Mouse (Mus musculus): Measurements from ENCODE around the gene Mov10.

Gene Mov10

GRCm38 (mm10) chr3:104805539-104805938, 12.8 kb downstream of the Mov10 start:
- DNase-seq (ENCODE audit: low spot score in 2 of 2), result no peak

GRCm38 (mm10) chr3:104804312-104804711, 14.1 kb downstream of the Mov10 start:
- DNase-seq (ENCODE audit: low spot score in 2 of 2), result no peak

GRCm38 (mm10) chr3:104801481-104801880, 16.9 kb downstream of the Mov10 start:
- no peak for DNase-seq (ENCODE audit: low spot score in 2 of 2)

- DNase-seq (ENCODE audit: low spot score in 2 of 2), result no peak
Observed at GRCm38 (mm10) chr3:104800681-104801080, 17.7 kb downstream of the Mov10 start.

- DNase-seq (ENCODE audit: low spot score in 2 of 2), result no peak
Observed at GRCm38 (mm10) chr3:104796430-104797082, 21.8 kb downstream of the Mov10 start.

- no peak for DNase-seq (ENCODE audit: low spot score in 2 of 2)
Observed at GRCm38 (mm10) chr3:104795661-104796340, 22.6 kb downstream of the Mov10 start.

GRCm38 (mm10) chr3:104794953-104795470, 23.4 kb downstream of the Mov10 start:
- no peak for DNase-seq (ENCODE audit: low spot score in 2 of 2)

GRCm38 (mm10) chr3:104793871-104794828, 24.2 kb downstream of the Mov10 start:
- DNase-seq (ENCODE audit: low spot score in 2 of 2), result peak; percentile 93 to 99

GRCm38 (mm10) chr3:104792360-104793270, 25.7 kb downstream of the Mov10 start:
- no peak for DNase-seq (ENCODE audit: low spot score in 2 of 2)

GRCm38 (mm10) chr3:104791671-104792070, 26.7 kb downstream of the Mov10 start:
- no peak for DNase-seq (ENCODE audit: low spot score in 2 of 2)

GRCm38 (mm10) chr3:104791017-104791416, 27.3 kb downstream of the Mov10 start:
- DNase-seq (ENCODE audit: low spot score in 2 of 2), result no peak

- DNase-seq (ENCODE audit: low spot score in 2 of 2), result no peak
Observed at GRCm38 (mm10) chr3:104790401-104790937, 27.9 kb downstream of the Mov10 start.

- DNase-seq (ENCODE audit: low spot score in 2 of 2), result no peak
Observed at GRCm38 (mm10) chr3:104789822-104790221, 28.5 kb downstream of the Mov10 start.

- DNase-seq (ENCODE audit: low spot score in 2 of 2), result no peak
Observed at GRCm38 (mm10) chr3:104789312-104789605, 29.1 kb downstream of the Mov10 start.

GRCm38 (mm10) chr3:104788561-104789311, 29.6 kb downstream of the Mov10 start:
- peak; percentile 84 to 88 for DNase-seq (ENCODE audit: low spot score in 2 of 2)

GRCm38 (mm10) chr3:104788075-104788474, 30.3 kb downstream of the Mov10 start, which contains the start of gene Rhoc:
Rhoc (plus strand) TSS chr3:104788375.
- no peak for DNase-seq (ENCODE audit: low spot score in 2 of 2)

- DNase-seq (ENCODE audit: low spot score in 2 of 2), result no peak
Observed at GRCm38 (mm10) chr3:104785284-104785683, 33.1 kb downstream of the Mov10 start.

- no peak for DNase-seq (ENCODE audit: low spot score in 2 of 2)
Observed at GRCm38 (mm10) chr3:104783971-104784500, 34.3 kb downstream of the Mov10 start.

GRCm38 (mm10) chr3:104782061-104782681, 36.2 kb downstream of the Mov10 start:
- DNase-seq (ENCODE audit: low spot score in 2 of 2), result peak in 1 of 2 experiments; percentile 52

All from urinary bladder, postnatal 4 days (tissue).